Mouse (Mus musculus): Measurements from ENCODE around the gene Larp7. TPM values are rescaled to one million over a fixed set of nuclear protein-coding genes. Genes with fewer than 3 reads are reported as not detected.

The Larp7 gene
- polyA plus RNA-seq, 1 experiment from 2014 or later = 63.3 TPM

DNA sequence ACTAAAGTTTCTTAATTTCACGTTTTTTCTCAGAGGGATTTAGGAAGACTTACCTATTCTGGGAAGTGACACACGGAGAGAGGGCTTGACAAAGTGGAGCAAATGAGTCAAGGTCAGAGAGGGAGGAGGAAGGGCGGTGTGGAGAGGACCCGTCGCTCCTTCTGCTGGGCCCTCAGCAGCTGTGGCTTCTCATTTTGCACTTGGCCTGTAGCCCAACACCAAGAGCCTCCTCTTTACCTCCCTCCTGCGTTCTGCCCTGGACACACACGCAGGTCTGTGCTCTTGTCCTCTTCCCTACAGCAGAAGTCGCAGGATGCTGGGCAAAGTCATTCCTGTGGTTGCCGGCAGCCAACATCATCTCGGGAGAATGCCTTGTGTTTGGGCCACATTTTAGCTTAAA, 32.0 kb downstream of the Larp7 start:
- 0 out of 2 replicates have a peak, but pooled peaks cover 3% of the 10 kb centered on the region for H3K4me1 ChIP-seq (replicated peaks; ENCODE audit: control insufficient read depth, insufficient read depth, low read length)
- no peaks in the 10 kb centered on the region for H3K36me3 ChIP-seq (ENCODE audit: control insufficient read depth, insufficient read depth, low read length)
- no peak overlapping the region for H3K4me2 ChIP-seq (ENCODE audit: low read depth, low read length)
- no peaks in the 10 kb centered on the region for H3K9me3 ChIP-seq (ENCODE audit: control insufficient read depth, low read length)
- H3K27me3 ChIP-seq (ENCODE audit: control insufficient read depth, insufficient read depth, low read depth, low read length) = no peaks in the 10 kb centered on the region
- H3K27ac ChIP-seq (ENCODE audit: low read length) = no peak overlapping the region
- no peak overlapping the region for H3K4me3 ChIP-seq (ENCODE audit: low read length)
- H3K9ac ChIP-seq (ENCODE audit: low read length) = no peak overlapping the region
- no peak for ATAC-seq (ENCODE audit: low read depth)
- WGBS = 43% methylated on average over 10 of the region's 10 CpGs

DNA sequence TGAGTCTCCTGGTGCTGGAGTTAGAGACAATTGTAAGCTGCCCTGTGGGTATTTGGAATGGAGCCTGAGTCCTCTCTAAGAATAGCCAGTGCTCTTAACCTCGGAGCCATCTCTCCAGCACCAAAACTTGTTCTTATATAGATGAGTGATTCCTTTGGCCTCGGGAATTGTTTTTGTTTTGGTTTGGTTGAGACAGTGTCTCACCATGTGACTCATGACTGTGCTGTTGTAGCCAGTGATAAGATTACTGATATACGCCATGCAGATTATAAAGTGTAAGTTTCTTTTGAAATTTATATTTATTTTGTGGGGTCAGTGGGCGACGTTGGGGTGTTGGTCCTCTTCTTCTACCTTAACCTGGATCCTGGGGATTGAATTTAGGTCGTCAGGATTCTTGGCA, 32.8 kb downstream of the Larp7 start:
- ATAC-seq (ENCODE audit: low read depth) = no peak
- H3K4me2 ChIP-seq (ENCODE audit: low read depth, low read length) = no peak overlapping the region
- H3K9me3 ChIP-seq (ENCODE audit: control insufficient read depth, low read length) = no peaks in the 10 kb centered on the region
- H3K27me3 ChIP-seq (ENCODE audit: control insufficient read depth, insufficient read depth, low read depth, low read length) = no peaks in the 10 kb centered on the region
- 0 out of 2 replicates have a peak, but pooled peaks cover 3% of the 10 kb centered on the region for H3K4me1 ChIP-seq (replicated peaks; ENCODE audit: control insufficient read depth, insufficient read depth, low read length)
- no peak overlapping the region for H3K4me3 ChIP-seq (ENCODE audit: low read length)
- no peak overlapping the region for H3K27ac ChIP-seq (ENCODE audit: low read length)
- H3K9ac ChIP-seq (ENCODE audit: low read length) = no peak overlapping the region
- 67% methylated on average over 6 of the region's 6 CpGs for WGBS
- no peaks in the 10 kb centered on the region for H3K36me3 ChIP-seq (ENCODE audit: control insufficient read depth, insufficient read depth, low read length)

DNA sequence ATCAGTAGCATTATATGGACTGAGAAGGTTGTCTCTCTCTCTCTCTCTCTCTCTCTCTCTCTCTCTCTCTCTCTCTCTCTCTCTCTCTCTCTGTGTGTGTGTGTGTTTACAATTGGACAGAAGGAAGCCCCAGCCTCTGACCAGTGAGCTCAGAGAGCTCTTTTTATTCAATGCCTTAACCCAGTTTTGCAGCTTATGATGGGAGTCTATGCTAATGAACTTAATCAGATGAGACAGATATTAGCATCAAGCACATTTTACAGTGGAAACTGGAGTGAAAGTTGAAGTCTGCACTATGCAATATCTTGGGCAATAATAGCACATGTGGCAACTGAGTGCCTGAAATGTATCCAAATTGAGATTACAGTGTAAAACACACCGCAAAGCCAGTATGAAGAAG, 37.9 kb downstream of the Larp7 start:
- Histone ChIP-seq H3K4me2 (ENCODE audit: low read depth, low read length) (no peak overlapping the region), H3K27ac (ENCODE audit: low read length) (no peak overlapping the region), H3K9ac (ENCODE audit: low read length) (no peak overlapping the region), H3K36me3 (ENCODE audit: control insufficient read depth, insufficient read depth, low read length) (no peaks in the 10 kb centered on the region), H3K27me3 (ENCODE audit: control insufficient read depth, insufficient read depth, low read depth, low read length) (no peaks in the 10 kb centered on the region), H3K4me3 (ENCODE audit: low read length) (no peak overlapping the region), H3K4me1 (replicated peaks; ENCODE audit: control insufficient read depth, insufficient read depth, low read length) (no peaks in the 10 kb centered on the region), H3K9me3 (ENCODE audit: control insufficient read depth, low read length) (no peaks in the 10 kb centered on the region)
- 89% methylated on average over 1 of the region's 1 CpGs for WGBS
- ATAC-seq (ENCODE audit: low read depth) = no peak

GRCm38 (mm10) chr3:127513699-127514098, 39.5 kb downstream of the Larp7 start:
- no peaks in the 10 kb centered on the region for H3K9me3 ChIP-seq (ENCODE audit: control insufficient read depth, low read length)
- H3K27ac ChIP-seq (ENCODE audit: low read length) = no peak overlapping the region
- ATAC-seq (ENCODE audit: low read depth) = no peak
- WGBS = 72% methylated on average over 2 of the region's 2 CpGs
- no peaks in the 10 kb centered on the region for H3K4me1 ChIP-seq (replicated peaks; ENCODE audit: control insufficient read depth, insufficient read depth, low read length)
- no peak overlapping the region for H3K9ac ChIP-seq (ENCODE audit: low read length)
- H3K4me2 ChIP-seq (ENCODE audit: low read depth, low read length) = no peak overlapping the region
- H3K4me3 ChIP-seq (ENCODE audit: low read length) = no peak overlapping the region
- H3K27me3 ChIP-seq (ENCODE audit: control insufficient read depth, insufficient read depth, low read depth, low read length) = no peaks in the 10 kb centered on the region
- no peaks in the 10 kb centered on the region for H3K36me3 ChIP-seq (ENCODE audit: control insufficient read depth, insufficient read depth, low read length)

DNA sequence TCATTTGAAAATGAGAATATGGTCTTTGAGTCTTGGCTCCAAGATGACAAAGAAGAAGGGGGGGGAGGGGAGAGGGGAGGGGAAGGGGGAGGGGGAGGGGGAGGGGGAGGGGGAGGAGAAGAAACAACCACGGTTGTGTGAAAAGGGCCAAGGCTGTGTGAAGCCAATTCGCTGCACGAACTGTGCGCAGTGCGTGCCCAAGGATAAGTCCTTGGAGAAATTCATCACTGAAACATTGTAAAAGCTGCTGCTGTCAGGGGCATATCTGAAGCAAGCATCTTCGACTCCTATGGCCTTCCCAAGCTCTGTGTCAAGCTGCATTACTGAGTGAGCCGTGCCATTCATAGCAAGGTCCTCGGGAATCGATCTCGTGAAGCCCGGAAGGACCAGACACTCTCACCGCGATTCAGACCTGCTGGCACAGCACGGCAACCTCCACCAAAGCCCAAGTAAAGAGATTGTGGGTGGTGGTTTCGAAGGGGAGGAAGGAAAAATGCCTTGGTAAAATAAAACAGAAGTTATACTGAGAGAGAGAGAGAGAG, 40.3 kb downstream of the Larp7 start:
- no peaks in the 10 kb centered on the region for H3K36me3 ChIP-seq (ENCODE audit: control insufficient read depth, insufficient read depth, low read length)
- no peaks in the 10 kb centered on the region for H3K27me3 ChIP-seq (ENCODE audit: control insufficient read depth, insufficient read depth, low read depth, low read length)
- no peak overlapping the region for H3K9ac ChIP-seq (ENCODE audit: low read length)
- no peak for ATAC-seq (ENCODE audit: low read depth)
- no peak overlapping the region for H3K4me3 ChIP-seq (ENCODE audit: low read length)
- no peak overlapping the region for H3K4me2 ChIP-seq (ENCODE audit: low read depth, low read length)
- WGBS = 75% methylated on average over 15 of the region's 15 CpGs
- no peaks in the 10 kb centered on the region for H3K9me3 ChIP-seq (ENCODE audit: control insufficient read depth, low read length)
- no peaks in the 10 kb centered on the region for H3K4me1 ChIP-seq (replicated peaks; ENCODE audit: control insufficient read depth, insufficient read depth, low read length)
- H3K27ac ChIP-seq (ENCODE audit: low read length) = no peak overlapping the region

DNA sequence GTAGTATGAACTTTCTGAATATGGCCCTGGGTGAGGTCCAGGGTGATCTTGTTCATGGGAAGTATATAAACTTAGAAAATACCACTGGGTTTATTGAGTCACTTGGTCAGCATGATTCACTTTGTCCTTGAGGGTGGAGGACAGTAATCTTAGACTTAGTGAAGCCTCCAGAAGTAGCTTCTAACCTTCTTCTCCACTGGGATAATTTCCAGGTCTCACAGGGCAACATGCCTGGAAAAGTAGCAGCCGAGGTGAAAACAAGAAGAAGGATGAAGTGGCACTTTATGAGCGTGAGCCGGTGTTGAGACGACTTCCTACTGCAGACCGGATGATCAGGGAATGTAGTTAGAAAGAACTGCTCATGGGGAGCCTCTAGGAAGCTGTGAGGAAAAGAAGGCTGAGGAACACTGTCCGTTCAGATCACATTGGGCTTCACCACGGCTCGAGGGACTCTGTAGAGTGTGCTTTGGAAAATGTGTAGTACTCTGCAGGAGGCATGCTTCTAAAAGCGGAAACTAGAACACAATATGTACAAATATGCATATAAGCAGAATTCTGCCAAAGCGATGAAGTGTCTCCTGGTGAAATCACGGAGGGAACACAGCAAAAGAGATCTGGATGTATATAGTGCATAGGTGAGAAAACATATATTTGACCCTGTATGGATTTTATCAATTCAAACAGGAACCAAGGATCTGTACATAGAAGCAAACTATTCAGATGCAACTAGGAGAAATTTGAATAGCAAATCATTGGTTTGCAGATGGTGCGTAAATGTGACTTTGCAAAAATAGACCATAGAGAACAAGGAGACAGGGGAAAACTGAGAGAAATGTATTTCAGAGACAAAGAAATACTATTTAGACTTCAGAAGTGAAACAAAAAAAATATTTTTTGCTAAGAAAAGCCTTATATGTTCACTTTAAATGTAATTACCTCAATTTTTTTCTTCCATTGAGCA, 41.1 kb downstream of the Larp7 start:
- WGBS = 60% methylated on average over 12 of the region's 12 CpGs
- Histone ChIP-seq H3K4me1 (replicated peaks; ENCODE audit: control insufficient read depth, insufficient read depth, low read length) (no peaks in the 10 kb centered on the region), H3K36me3 (ENCODE audit: control insufficient read depth, insufficient read depth, low read length) (no peaks in the 10 kb centered on the region), H3K27me3 (ENCODE audit: control insufficient read depth, insufficient read depth, low read depth, low read length) (no peaks in the 10 kb centered on the region), H3K9ac (ENCODE audit: low read length) (no peak overlapping the region), H3K4me3 (ENCODE audit: low read length) (no peak overlapping the region), H3K27ac (ENCODE audit: low read length) (no peak overlapping the region), H3K4me2 (ENCODE audit: low read depth, low read length) (no peak overlapping the region), H3K9me3 (ENCODE audit: control insufficient read depth, low read length) (no peaks in the 10 kb centered on the region)
- no peak for ATAC-seq (ENCODE audit: low read depth)

DNA sequence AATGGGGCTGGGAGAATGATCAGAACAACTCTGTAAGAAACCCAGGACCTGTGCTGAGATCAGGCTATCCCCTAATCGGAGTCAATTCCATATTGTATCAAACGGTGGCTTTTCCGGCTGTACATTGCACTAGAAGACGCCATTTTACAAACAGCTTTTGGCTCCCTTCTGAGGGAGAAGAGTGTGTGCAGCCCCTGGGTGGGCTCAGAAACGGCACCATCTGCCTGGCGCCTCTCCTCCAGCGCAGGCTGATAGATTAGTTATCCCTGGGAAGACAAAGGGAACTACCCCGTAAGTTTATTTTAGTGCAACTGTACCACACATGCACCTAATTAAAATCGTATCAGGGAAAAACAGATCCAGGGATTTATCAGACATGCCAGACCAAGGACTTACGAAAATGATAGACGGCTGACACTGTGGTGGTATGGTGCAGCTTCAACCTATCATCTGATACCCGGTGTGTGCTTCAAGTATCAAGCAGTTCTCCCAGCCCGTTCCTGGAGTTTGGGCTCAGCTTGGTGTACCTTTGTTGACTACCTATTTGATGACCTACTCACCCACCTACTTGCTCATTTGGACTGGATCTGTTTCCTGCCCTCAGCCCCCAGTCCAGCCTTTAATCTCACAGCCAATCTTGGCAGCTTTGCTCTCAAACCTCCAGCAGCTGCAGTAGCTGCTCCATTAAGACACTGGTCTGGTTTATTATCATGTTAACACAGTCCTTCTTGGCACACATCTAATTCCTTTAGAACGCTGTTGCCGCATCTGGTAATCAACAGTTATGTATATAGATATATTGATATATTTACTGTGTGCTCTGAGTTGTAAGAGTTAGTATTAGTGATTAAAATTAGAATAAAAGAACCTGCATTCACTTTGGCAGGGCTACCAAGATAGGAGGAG, 45.0 kb downstream of the Larp7 start:
- no peak overlapping the region for H3K4me2 ChIP-seq (ENCODE audit: low read depth, low read length)
- no peak overlapping the region for H3K27ac ChIP-seq (ENCODE audit: low read length)
- no peaks in the 10 kb centered on the region for H3K27me3 ChIP-seq (ENCODE audit: control insufficient read depth, insufficient read depth, low read depth, low read length)
- no peak overlapping the region for H3K9ac ChIP-seq (ENCODE audit: low read length)
- H3K36me3 ChIP-seq (ENCODE audit: control insufficient read depth, insufficient read depth, low read length) = no peaks in the 10 kb centered on the region
- H3K4me3 ChIP-seq (ENCODE audit: low read length) = no peak overlapping the region
- no peaks in the 10 kb centered on the region for H3K4me1 ChIP-seq (replicated peaks; ENCODE audit: control insufficient read depth, insufficient read depth, low read length)
- no peaks in the 10 kb centered on the region for H3K9me3 ChIP-seq (ENCODE audit: control insufficient read depth, low read length)
- WGBS = 56% methylated on average over 15 of the region's 15 CpGs
- ATAC-seq (ENCODE audit: low read depth) = no peak

DNA sequence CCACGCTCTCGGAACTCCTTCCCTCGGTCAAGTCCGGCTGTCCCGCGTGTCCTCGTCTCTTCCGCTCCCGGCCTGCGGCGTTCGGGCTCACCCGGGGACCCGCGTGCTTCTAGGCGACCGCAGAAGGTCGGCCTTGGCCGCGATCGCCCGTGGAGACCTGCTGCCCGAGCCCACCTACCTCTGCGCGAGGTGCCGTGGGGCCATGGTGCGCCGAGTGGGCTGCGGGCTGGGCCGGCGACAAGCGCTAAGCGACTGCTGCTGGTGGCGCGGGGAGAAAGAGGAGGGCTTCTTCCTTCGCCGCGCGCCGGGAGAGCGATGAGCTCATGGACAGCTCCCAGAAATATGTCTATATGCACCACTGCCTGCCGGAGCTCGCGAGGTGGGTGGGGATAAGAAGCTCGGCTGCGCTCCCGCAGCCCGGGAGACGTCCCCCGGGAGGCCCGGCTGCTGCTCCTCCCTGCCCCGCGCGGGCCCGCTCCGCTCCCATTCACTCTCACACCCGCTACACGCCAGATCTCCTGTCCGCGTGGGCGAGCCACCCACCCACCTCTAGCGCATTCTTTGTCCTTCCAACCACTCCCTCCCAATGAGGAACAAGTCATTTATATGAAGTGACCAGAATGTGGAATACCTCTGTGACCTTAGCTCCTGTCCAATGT, 54.3 kb downstream of the Larp7 start, which contains the start of gene Ank2:
TSS of gene Ank2 (minus strand) at position 609 of the 659 bp plus-strand sequence.
- Histone ChIP-seq H3K4me2 (ENCODE audit: low read depth, low read length) (peak within 1 kb of the TSS; percentile 100), H3K4me1 (replicated peaks; ENCODE audit: control insufficient read depth, insufficient read depth, low read length) (peaks cover 11% of the 10 kb centered on the region; the same call in 1 of the 2 replicates), H3K4me3 (ENCODE audit: low read length) (peak within 1 kb of the TSS; percentile 66), H3K36me3 (ENCODE audit: control insufficient read depth, insufficient read depth, low read length) (no peaks in the 10 kb centered on the region), H3K27me3 (ENCODE audit: control insufficient read depth, insufficient read depth, low read depth, low read length) (peaks cover 28% of the 10 kb centered on the region), H3K27ac (ENCODE audit: low read length) (no peak within 1 kb of the TSS), H3K9ac (ENCODE audit: low read length) (peak within 1 kb of the TSS; percentile 67), H3K9me3 (ENCODE audit: control insufficient read depth, low read length) (no peaks in the 10 kb centered on the region)
- ATAC-seq (ENCODE audit: low read depth) = peak; percentile 91
- WGBS = under 1% methylated on average over 54 of the region's 62 CpGs
